Mouse (Mus musculus) kidney, adult 2 months (tissue): Measurements from ENCODE around the gene Cnnm3. TPM values are rescaled to one million over a fixed set of nuclear protein-coding genes. Genes with fewer than 3 reads are reported as not detected.
"Not testable (repeated sequence)": the region's sequence is repeated elsewhere in the genome, so short reads cannot be mapped to it uniquely, and the experiment has no call there.

ENCODE experiments used
- DNase-seq: peaks from one replicate; pipeline ENCODE4 v3.0.0; 2021
- H3K27ac ChIP-seq: fragments of 200-500 bp; 2 replicates; pipeline ENCODE4 v1.5.1; 2012; ENCODE audit warnings: low read depth, low read length, control low read depth, inconsistent platforms; ENCODE audit not compliant: insufficient read depth
- H3K27me3 ChIP-seq: fragments of 200-500 bp; replicated peaks from 2 replicates; pipeline ENCODE4 v1.6.1; 2012; ENCODE audit warnings: mild to moderate bottlenecking, moderate library complexity, low read length, inconsistent platforms; ENCODE audit not compliant: control insufficient read depth, insufficient read depth
- H3K36me3 ChIP-seq: fragments of 200-500 bp; 2 replicates; pipeline ENCODE4 v1.6.1; 2012; ENCODE audit warnings: mild to moderate bottlenecking, moderate library complexity, low read length, inconsistent platforms; ENCODE audit not compliant: control insufficient read depth, insufficient read depth
- H3K4me1 ChIP-seq: fragments of 200-500 bp; 2 replicates; pipeline ENCODE4 v1.6.1; 2011; ENCODE audit warnings: low read length; ENCODE audit not compliant: control insufficient read depth, insufficient read depth
- H3K4me3 ChIP-seq: fragments of 200-500 bp; 2 replicates; pipeline ENCODE4 v1.5.1; 2011; ENCODE audit warnings: mild to moderate bottlenecking, low read depth, low read length, control low read depth; ENCODE audit not compliant: insufficient read depth
- CTCF ChIP-seq: fragments of 200-500 bp; conservative IDR thresholded peaks from 2 replicates; pipeline ENCODE4 v1.5.1; 2011; ENCODE audit warnings: low read depth, mild to moderate bottlenecking, control low read depth, low read length, moderate library complexity, mixed read lengths; ENCODE audit not compliant: insufficient read depth, insufficient read length
- POLR2A ChIP-seq: fragments of 200-500 bp; IDR thresholded peaks from one replicate; pipeline ENCODE4 v1.6.1; 2011; ENCODE audit warnings: low read depth, low read length, control low read depth
- WGBS: fragments of 180-500 bp; shearing (Covaris S2); methylation state at CpG from one replicate; pipeline ENCODE4 v1.1.7; 2018; 5-methylcytosine and 5-hydroxymethylcytosine counted together
- polyA plus RNA-seq: library from polyadenylated mRNA; depleted of rRNA; stranded (reverse); fragments of >200 nt; gene quantifications from 2 replicates; pipeline ENCODE4 v1.2.3, GENCODE M21; 2012

Cnnm3 gene
- polyA plus RNA-seq, 1 experiment = 19.8 TPM

- 78% methylated on average over 11 of the region's 11 CpGs for WGBS
- Histone ChIP-seq H3K4me3 (no peak overlapping the region), H3K27ac (peak overlapping the region; percentile 8; the same call in 1 of the 2 replicates), H3K27me3 (no peaks in the 10 kb centered on the region), H3K4me1 (peaks cover 11% of the 10 kb centered on the region; the same call in 1 of the 2 replicates), H3K36me3 (no peaks in the 10 kb centered on the region)
- TF ChIP-seq CTCF (no peak), POLR2A (no peak)
- peak; percentile 38 for DNase-seq
Observed at GRCm38 (mm10) chr1:36535477-36536396, 24.1 kb downstream of the Cnnm3 start.

- Histone ChIP-seq H3K4me1 (peaks cover 11% of the 10 kb centered on the region; the same call in 1 of the 2 replicates), H3K27me3 (no peaks in the 10 kb centered on the region), H3K36me3 (no peaks in the 10 kb centered on the region), H3K4me3 (no peak overlapping the region), H3K27ac (peak overlapping the region; percentile 8; the same call in 1 of the 2 replicates)
- 54% methylated on average over 8 of the region's 8 CpGs for WGBS
- DNase-seq = no peak
- TF ChIP-seq CTCF (no peak), POLR2A (no peak)
Observed at GRCm38 (mm10) chr1:36536397-36536728, 24.7 kb downstream of the Cnnm3 start.

- not testable (repeated sequence) for H3K36me3 ChIP-seq, DNase-seq, H3K27me3 ChIP-seq, H3K4me3 ChIP-seq
- Histone ChIP-seq H3K27ac (peak within 1 kb of the TSS; percentile 8; the same call in 1 of the 2 replicates), H3K4me1 (peaks cover 11% of the 10 kb centered on the region; the same call in 1 of the 2 replicates)
- WGBS = 89% methylated on average over 9 of the region's 9 CpGs
Observed at GRCm38 (mm10) chr1:36536783-36537182, 25.1 kb downstream of the Cnnm3 start, which contains the start of gene Ankrd23. Gene Ankrd23 (minus strand): TSS chr1:36536883.

- Histone ChIP-seq H3K27me3 (no peaks in the 10 kb centered on the region), H3K36me3 (no peaks in the 10 kb centered on the region), H3K4me1 (peaks cover 11% of the 10 kb centered on the region; the same call in 1 of the 2 replicates), H3K27ac (peak overlapping the region; percentile 74), H3K4me3 (no peak overlapping the region)
- 48% methylated on average over 4 of the region's 4 CpGs for WGBS
- TF ChIP-seq POLR2A (no peak), CTCF (no peak)
- DNase-seq = no peak
Observed at GRCm38 (mm10) chr1:36538727-36539126, 27.1 kb downstream of the Cnnm3 start.

- WGBS = 21% methylated on average over 9 of the region's 9 CpGs
- H3K4me3 ChIP-seq = no peak within 1 kb of the TSS
Observed at GRCm38 (mm10) chr1:36539186-36539585, 27.5 kb downstream of the Cnnm3 start, which contains the start of gene Gm42417. Gene Gm42417 (minus strand): TSS chr1:36539429.

GRCm38 (mm10) chr1:36540132-36540531, 28.5 kb downstream of the Cnnm3 start:
- WGBS = 95% methylated on average over 11 of the region's 11 CpGs
- no peak for DNase-seq
- Histone ChIP-seq H3K4me3 (no peak overlapping the region), H3K27ac (peak overlapping the region; percentile 58; the same call in 1 of the 2 replicates), H3K4me1 (peaks cover 11% of the 10 kb centered on the region; the same call in 1 of the 2 replicates), H3K27me3 (no peaks in the 10 kb centered on the region), H3K36me3 (no peaks in the 10 kb centered on the region)
- TF ChIP-seq CTCF (no peak), POLR2A (no peak)

More at GRCm38 (mm10) chr1:36539186-36539585, 27.5 kb downstream of the Cnnm3 start, which contains the start of gene Gm42417:
- Histone ChIP-seq H3K36me3 (no peaks in the 10 kb centered on the region), H3K4me1 (peaks cover 14% of the 10 kb centered on the region; the same call in 1 of the 2 replicates), H3K27ac (peak within 1 kb of the TSS; percentile 74), H3K27me3 (no peaks in the 10 kb centered on the region)
- DNase-seq = peak; percentile 95
- TF ChIP-seq CTCF = no peak
- no peak for TF ChIP-seq POLR2A

- no peak for DNase-seq
- H3K27ac ChIP-seq = no peak overlapping the region
- H3K36me3 ChIP-seq = no peaks in the 10 kb centered on the region
- no peaks in the 10 kb centered on the region for H3K27me3 ChIP-seq
- WGBS = 87% methylated on average over 12 of the region's 12 CpGs
- TF ChIP-seq CTCF = no peak
- TF ChIP-seq POLR2A = no peak
- H3K4me1 ChIP-seq = peaks cover 12% of the 10 kb centered on the region; the same call in 1 of the 2 replicates
- no peak overlapping the region for H3K4me3 ChIP-seq
Observed at GRCm38 (mm10) chr1:36540807-36541206, 29.1 kb downstream of the Cnnm3 start.
